Mouse (Mus musculus) neural tube, embryonic 10.5 days (tissue): ENCODE measurements at regions not wholly inside any gene's neighbourhood (a gene's known extent, or its start where the extent isn't known, plus 50 kb on each side); places are given as distances from the start of the nearest gene placed in this dataset.

Experiments used
- DNase-seq: peaks from one replicate; pipeline ENCODE4 v3.0.0-alpha.2; 2017; ENCODE audit warnings: low spot score; ENCODE audit errors: extremely low spot score

DNA sequence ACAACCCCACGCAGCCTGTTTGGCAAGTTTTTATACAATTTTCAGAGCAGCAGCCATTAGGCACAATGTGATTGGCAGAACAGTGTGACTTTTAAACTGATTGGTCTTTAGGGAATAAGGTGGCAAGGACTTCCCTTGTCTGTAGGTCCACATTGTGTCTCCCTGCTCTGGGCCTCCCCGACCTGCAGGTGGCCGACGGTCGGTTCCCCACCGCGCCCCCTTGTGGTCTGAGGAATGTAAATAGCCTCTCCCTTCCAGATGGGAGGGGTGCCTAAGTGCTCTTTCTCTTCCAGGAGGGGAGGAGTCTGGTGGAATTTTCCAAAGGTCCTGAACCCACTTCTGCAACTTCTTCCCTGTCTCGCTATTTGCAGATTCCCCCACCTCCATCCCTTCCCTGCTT lies 52.5 kb upstream of the Prr5 start:
- peak; percentile 73 for DNase-seq

DNA sequence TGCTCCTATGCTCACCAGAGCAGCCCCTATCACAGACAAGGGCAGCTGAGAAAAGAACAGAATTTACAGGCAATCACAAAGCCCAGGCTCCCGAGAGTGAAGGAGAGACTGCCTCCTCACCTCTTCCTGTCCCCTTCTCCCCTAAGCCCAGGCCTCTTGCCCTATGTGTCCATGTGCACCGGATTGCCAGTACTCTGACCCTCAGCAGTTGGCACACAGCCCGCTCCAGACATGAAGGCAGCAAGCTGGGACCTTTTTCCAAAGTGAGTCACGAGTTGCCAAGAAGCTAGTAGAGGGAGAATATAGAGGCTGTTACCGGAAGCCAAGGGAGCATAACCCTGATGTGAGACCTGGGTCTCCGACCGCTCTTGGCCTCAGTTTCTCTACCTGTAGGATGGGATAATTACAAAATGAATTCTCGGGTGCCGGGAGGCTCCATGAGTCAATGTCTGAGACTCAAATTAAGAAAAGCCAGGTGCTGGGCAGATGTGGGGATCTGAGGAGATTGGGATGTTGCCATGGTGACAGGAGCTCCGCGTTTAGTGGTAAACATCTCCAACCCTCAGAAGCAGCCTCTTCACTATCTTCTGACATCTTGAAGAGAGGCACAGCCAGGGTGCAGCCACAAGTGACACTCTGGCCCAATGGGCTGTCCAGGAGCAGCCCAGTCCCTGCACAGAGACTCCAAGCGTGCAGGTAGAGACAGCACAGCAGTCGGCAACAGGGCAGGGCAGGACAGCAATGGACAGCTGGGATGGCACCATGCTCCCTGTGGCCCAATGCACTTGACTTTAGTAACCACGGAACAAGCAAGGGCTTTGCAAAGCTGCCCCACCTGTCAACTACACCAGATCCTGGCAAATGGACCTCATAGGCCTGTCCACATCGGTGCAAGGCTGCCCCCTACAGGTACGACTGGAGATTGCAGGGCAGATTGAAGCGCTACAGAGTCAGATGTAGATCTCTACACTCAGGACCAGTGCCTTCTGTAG lies 55.6 kb upstream of the Prr5 start:
- DNase-seq = peak; percentile 95

DNA sequence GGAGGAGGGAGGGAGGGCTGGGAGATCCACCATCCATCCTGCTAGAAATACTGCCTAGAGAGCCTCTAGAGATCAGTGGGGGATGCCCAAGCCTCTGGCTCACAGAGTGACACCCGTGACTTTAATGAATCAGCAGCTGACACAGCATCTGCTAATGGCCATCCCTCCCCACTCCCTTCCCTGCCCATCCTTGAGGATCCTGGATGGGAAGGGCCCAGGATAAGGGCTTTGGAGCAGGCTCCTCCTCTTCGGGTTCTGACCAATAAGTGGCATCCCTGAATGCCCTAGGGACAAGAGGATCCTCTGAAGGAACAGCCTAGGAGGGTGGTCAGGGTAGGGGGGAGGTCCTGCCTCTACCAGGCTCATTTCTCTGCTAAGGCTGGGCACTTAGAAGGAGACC lies 55.3 kb upstream of the Rtl6 start:
- no peak for DNase-seq

DNA sequence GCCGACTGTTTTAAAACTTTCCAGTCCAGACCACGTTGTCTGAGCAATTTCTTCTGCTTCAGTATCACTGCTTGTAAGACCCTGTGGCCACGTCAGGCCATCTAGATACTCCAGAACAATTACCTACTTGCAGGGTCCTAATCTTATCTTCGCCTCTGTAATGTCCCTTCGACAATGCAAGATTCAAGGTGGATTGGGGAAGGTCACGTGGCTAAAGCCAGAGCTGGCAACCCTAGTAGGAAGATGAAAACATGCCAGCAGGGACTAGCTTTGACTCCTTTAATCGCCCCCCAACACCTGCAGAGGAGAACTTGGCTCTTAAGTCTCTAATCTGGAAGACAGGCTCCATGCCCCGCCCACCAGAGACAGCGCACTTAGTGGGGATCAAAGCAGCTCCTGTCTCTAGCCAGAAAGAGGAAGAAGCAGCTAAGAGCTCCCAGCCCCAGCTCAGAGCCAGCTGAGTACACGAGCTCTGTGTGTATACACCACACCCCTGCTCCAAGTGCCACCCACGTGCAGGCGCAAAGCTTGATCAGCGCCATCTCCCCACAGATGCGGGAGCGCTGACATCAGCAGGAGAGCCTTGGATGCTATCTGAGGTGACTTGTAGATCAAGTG lies 52.3 kb upstream of the Rtl6 start:
- DNase-seq = no peak

DNA sequence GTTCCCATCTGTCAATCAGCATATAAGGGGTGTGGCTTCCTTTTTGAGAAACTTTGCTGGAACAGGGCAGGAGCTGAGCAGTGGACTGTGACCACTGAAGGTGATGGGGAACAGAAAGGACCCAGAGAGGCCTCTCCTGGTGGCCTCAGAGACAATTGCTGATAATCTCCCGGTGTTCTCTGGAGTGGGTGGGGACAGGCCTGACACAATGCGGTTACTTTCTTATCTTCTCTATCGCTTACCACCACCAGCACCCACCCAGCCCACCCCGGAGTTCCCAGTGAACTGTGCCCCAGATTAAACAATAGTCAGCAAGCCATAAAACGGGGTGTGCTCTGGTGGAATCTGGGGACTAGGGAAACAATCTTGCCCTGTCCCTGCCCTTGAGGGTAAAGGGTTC lies 51.4 kb upstream of the Rtl6 start:
- DNase-seq = no peak
